Mouse (Mus musculus) forebrain, embryonic 16.5 days (tissue): Measurements from ENCODE around the gene Ms4a14. TPM values are rescaled to one million over a fixed set of nuclear protein-coding genes. Genes with fewer than 3 reads are reported as not detected.

Experiments
- ATAC-seq: fragments of 200-750 bp; cut with Nextera tagmentation; 2 replicates; pipeline ENCODE4 v1.8.0; 2017; ENCODE audit warnings: mild to moderate bottlenecking, moderate library complexity
- H3K27ac ChIP-seq: fragments of 300-500 bp; sonication (generic); 2 replicates; pipeline ENCODE4 v1.5.1; 2014; ENCODE audit warnings: low read length, control low read depth
- H3K27me3 ChIP-seq: fragments of 300-500 bp; sonication (generic); replicated peaks from 2 replicates; pipeline ENCODE4 v1.6.1; 2014; ENCODE audit warnings: low read length; ENCODE audit not compliant: control insufficient read depth, insufficient read depth
- H3K36me3 ChIP-seq: fragments of 300-500 bp; sonication (generic); 2 replicates; pipeline ENCODE4 v1.6.1; 2014; ENCODE audit not compliant: control insufficient read depth, insufficient read depth
- H3K4me1 ChIP-seq: fragments of 300-500 bp; sonication (generic); replicated peaks from 2 replicates; pipeline ENCODE4 v1.6.1; 2014; ENCODE audit warnings: low read length; ENCODE audit not compliant: control insufficient read depth, insufficient read depth
- H3K4me2 ChIP-seq: fragments of 300-500 bp; sonication (generic); 2 replicates; pipeline ENCODE4 v1.6.1; 2014; ENCODE audit warnings: mild to moderate bottlenecking, low read length, control low read depth
- H3K4me3 ChIP-seq: fragments of 300-500 bp; sonication (generic); replicated peaks from 2 replicates; pipeline ENCODE4 v1.5.1; 2014; ENCODE audit warnings: mild to moderate bottlenecking, low read length, control low read depth
- H3K9ac ChIP-seq: fragments of 300-500 bp; sonication (generic); replicated peaks from 2 replicates; pipeline ENCODE4 v1.6.1; 2014; ENCODE audit warnings: low read depth, low read length, control low read depth
- H3K9me3 ChIP-seq: fragments of 300-500 bp; sonication (generic); 2 replicates; pipeline ENCODE4 v1.6.1; 2016; ENCODE audit warnings: low read length; ENCODE audit not compliant: control insufficient read depth
- WGBS: fragments of 180-500 bp; shearing (Covaris S2); extraction: QIAGEN DNeasy Blood & Tissue Kit; methylation state at CpG from one replicate; pipeline ENCODE4 v1.1.7; 2014; 5-methylcytosine and 5-hydroxymethylcytosine counted together
- polyA plus RNA-seq: library from polyadenylated mRNA; unstranded; fragments of >200 nt; fragmentation: Nextera tagmentation; extraction: Ambion mirVana; gene quantifications from 2 replicates; pipeline ENCODE4 v1.2.1, GENCODE M21; 2015

Ms4a14 gene
- polyA plus RNA-seq, result not detected in 2 replicates

- no peaks in the 10 kb centered on the region for H3K36me3 ChIP-seq
- no peak within 1 kb of the TSS for H3K9ac ChIP-seq
- H3K4me3 ChIP-seq, result no peak within 1 kb of the TSS
- H3K27ac ChIP-seq, result no peak within 1 kb of the TSS
- no peak within 1 kb of the TSS for H3K4me2 ChIP-seq
- H3K4me1 ChIP-seq, result no peaks in the 10 kb centered on the region
- no peak for ATAC-seq
- H3K9me3 ChIP-seq, result no peaks in the 10 kb centered on the region; the same call in 1 of the 2 replicates
- no peaks in the 10 kb centered on the region for H3K27me3 ChIP-seq
- WGBS, result 66% methylated on average over 1 of the region's 1 CpGs
These were observed at the start of gene Ms4a14 for GRCm38 (mm10) chr19:11314354-11314753. TSS of gene Ms4a14 (minus strand) at chr19:11314454.

GRCm38 (mm10) chr19:11362002-11362401 is 47.7 kb upstream of the Ms4a14 start:
- Histone ChIP-seq H3K9ac (no peak overlapping the region), H3K4me2 (no peak overlapping the region), H3K27me3 (no peaks in the 10 kb centered on the region), H3K36me3 (no peaks in the 10 kb centered on the region), H3K4me3 (no peak overlapping the region), H3K4me1 (no peaks in the 10 kb centered on the region), H3K9me3 (no peaks in the 10 kb centered on the region), H3K27ac (no peak overlapping the region)
- no peak for ATAC-seq

DNA sequence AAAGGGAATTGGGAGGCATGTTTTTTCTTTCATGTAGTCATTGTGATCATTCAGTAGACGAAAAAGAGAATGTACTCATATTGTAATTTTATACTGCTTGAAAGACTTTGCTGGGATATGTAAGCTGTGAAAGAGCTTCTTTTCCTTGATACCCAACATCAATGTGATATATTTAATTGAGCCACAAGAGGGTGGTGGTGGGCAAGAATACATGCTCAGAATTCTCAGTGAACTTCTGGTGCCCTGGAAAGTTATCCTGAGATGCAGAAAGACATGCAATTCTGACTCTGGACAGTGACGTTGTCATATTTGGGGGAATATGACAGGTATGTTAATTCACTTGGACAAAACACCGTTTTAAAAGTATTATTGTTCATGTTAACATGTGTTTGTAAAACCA is 45.9 kb upstream of the Ms4a14 start:
- H3K36me3 ChIP-seq, result no peaks in the 10 kb centered on the region
- H3K9me3 ChIP-seq, result no peaks in the 10 kb centered on the region
- WGBS, result 70% methylated on average over 3 of the region's 3 CpGs
- H3K27me3 ChIP-seq, result no peaks in the 10 kb centered on the region
- no peak overlapping the region for H3K9ac ChIP-seq
- no peak for ATAC-seq
- no peak overlapping the region for H3K4me2 ChIP-seq
- no peaks in the 10 kb centered on the region for H3K4me1 ChIP-seq
- H3K27ac ChIP-seq, result no peak overlapping the region
- no peak overlapping the region for H3K4me3 ChIP-seq

GRCm38 (mm10) chr19:11355730-11356129 is 41.5 kb upstream of the Ms4a14 start:
- H3K4me2 ChIP-seq, result no peak overlapping the region
- no peaks in the 10 kb centered on the region for H3K9me3 ChIP-seq
- WGBS, result 89% methylated on average over 7 of the region's 7 CpGs
- no peak overlapping the region for H3K27ac ChIP-seq
- no peak overlapping the region for H3K9ac ChIP-seq
- H3K27me3 ChIP-seq, result no peaks in the 10 kb centered on the region
- H3K4me1 ChIP-seq, result no peaks in the 10 kb centered on the region
- H3K4me3 ChIP-seq, result no peak overlapping the region
- ATAC-seq, result no peak
- no peaks in the 10 kb centered on the region for H3K36me3 ChIP-seq

GRCm38 (mm10) chr19:11351878-11352277 is 37.6 kb upstream of the Ms4a14 start:
- Histone ChIP-seq H3K4me2 (no peak overlapping the region), H3K9ac (no peak overlapping the region), H3K27me3 (no peaks in the 10 kb centered on the region), H3K9me3 (no peaks in the 10 kb centered on the region), H3K4me1 (no peaks in the 10 kb centered on the region), H3K27ac (no peak overlapping the region), H3K36me3 (no peaks in the 10 kb centered on the region), H3K4me3 (no peak overlapping the region)
- WGBS, result 53% methylated on average over 3 of the region's 3 CpGs
- no peak for ATAC-seq

- H3K27ac ChIP-seq, result no peak overlapping the region
- ATAC-seq, result no peak
- WGBS, result 59% methylated on average over 7 of the region's 7 CpGs
These were observed 35.6 kb upstream of the Ms4a14 start for GRCm38 (mm10) chr19:11349698-11350481.

DNA sequence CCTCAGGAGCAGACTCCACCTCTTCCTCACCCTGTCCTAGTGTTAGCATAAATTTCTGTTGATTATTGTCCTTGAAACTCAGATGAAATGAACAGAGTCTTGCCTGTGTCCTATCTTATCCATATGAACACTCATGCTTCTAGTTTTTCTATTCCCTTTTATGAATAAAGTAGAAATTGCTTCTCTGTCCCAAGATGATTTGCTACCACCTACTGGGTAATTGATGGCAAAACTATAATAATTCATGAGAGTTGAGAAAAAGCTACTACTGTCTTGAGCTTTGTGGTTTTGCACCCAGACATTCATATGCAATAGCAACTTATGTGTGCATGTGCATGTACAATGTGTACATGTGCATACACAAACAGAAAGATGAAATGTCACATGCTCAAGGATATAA is 29.7 kb upstream of the Ms4a14 start:
- H3K4me3 ChIP-seq, result no peak overlapping the region
- no peaks in the 10 kb centered on the region for H3K9me3 ChIP-seq
- H3K9ac ChIP-seq, result no peak overlapping the region
- no peak overlapping the region for H3K4me2 ChIP-seq
- no peak overlapping the region for H3K27ac ChIP-seq
- H3K36me3 ChIP-seq, result no peaks in the 10 kb centered on the region
- H3K4me1 ChIP-seq, result no peaks in the 10 kb centered on the region
- no peaks in the 10 kb centered on the region for H3K27me3 ChIP-seq
- ATAC-seq, result no peak

More at GRCm38 (mm10) chr19:11349698-11350481, 35.6 kb upstream of the Ms4a14 start:
- Histone ChIP-seq H3K4me2 (no peak overlapping the region), H3K9ac (no peak overlapping the region), H3K27me3 (no peaks in the 10 kb centered on the region), H3K36me3 (no peaks in the 10 kb centered on the region), H3K9me3 (no peaks in the 10 kb centered on the region), H3K4me3 (no peak overlapping the region), H3K4me1 (no peaks in the 10 kb centered on the region)

GRCm38 (mm10) chr19:11343147-11343546 is 28.9 kb upstream of the Ms4a14 start:
- H3K4me1 ChIP-seq, result no peaks in the 10 kb centered on the region
- no peaks in the 10 kb centered on the region for H3K27me3 ChIP-seq
- ATAC-seq, result no peak
- no peaks in the 10 kb centered on the region for H3K36me3 ChIP-seq
- no peaks in the 10 kb centered on the region for H3K9me3 ChIP-seq
- H3K27ac ChIP-seq, result no peak overlapping the region
- no peak overlapping the region for H3K9ac ChIP-seq
- H3K4me2 ChIP-seq, result no peak overlapping the region
- H3K4me3 ChIP-seq, result no peak overlapping the region

DNA sequence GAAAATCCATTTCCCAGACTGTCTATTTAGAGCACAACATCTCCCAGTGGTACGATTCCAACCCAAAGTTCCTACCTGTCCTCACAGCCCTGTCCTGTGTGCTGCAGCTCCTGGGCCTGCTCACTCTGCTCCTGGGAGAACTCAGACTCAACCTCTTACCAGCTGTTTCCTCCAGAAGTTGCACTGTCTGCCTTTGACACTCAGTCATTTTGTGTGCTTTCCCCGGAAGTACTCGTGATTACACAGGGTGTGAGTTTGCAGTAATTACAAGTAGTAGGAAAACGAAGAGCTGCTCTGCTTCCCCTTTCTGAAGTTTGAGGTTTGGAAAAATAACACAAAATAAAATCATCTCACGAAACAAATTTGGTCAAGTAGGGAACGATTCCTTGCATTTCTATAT is 21.7 kb upstream of the Ms4a14 start, which contains the start of gene Ms4a7:
Ms4a7 (minus strand) TSS at position 215 of the 400 bp plus-strand sequence.
- Histone ChIP-seq H3K4me2 (no peak within 1 kb of the TSS), H3K9me3 (no peaks in the 10 kb centered on the region), H3K4me1 (no peaks in the 10 kb centered on the region), H3K4me3 (no peak within 1 kb of the TSS), H3K27ac (no peak within 1 kb of the TSS), H3K36me3 (no peaks in the 10 kb centered on the region), H3K9ac (no peak within 1 kb of the TSS), H3K27me3 (no peaks in the 10 kb centered on the region)
- 90% methylated on average over 6 of the region's 6 CpGs for WGBS
- ATAC-seq, result no peak
